Mouse (Mus musculus): Measurements from ENCODE around the gene St5. TPM values are rescaled to one million over a fixed set of nuclear protein-coding genes. Genes with fewer than 3 reads are reported as not detected.

Gene St5
- polyA plus RNA-seq, 1 experiment: 35.8 TPM

DNA sequence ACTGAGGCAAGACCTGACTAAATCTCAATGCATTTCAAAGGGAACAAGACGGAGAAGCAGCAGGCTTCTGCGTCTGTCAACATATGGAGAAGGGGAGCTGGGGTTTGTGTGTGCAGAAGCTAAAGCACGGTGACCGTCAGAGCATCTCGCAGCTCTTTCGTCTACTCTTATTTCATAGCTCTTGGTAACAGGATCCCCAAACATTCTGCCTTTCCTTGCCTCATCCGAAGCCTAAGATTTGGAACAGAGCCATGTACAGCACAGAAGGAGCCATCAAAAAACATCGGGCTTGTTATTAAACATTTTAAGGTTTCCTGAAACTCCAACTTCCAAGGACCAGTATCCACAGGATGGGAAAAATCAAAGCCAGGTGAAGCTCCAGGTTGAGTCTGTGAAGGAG, 62.3 kb downstream of the St5 start:
- no peak for DNase-seq (ENCODE audit: low read depth)

DNA sequence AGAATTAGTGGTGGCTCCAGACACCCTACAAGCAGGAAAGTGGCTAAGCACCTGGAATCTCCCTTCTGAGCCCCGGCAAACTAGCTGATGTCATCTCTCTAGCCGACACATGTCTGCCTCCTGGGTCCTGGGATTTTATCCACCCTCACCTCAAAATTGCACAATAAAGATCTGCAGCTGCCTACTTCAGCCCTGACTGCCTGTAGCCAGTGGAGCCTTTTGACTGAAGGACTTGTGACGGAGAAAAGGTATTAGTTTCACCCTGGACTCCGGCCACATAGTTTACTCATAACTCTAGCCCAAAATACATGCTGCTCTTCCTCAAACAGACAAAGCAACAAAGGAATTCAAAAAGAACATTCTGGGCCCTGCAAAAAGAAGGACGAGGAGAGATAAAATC, 66.0 kb downstream of the St5 start:
- DNase-seq (ENCODE audit: low read depth): no peak

DNA sequence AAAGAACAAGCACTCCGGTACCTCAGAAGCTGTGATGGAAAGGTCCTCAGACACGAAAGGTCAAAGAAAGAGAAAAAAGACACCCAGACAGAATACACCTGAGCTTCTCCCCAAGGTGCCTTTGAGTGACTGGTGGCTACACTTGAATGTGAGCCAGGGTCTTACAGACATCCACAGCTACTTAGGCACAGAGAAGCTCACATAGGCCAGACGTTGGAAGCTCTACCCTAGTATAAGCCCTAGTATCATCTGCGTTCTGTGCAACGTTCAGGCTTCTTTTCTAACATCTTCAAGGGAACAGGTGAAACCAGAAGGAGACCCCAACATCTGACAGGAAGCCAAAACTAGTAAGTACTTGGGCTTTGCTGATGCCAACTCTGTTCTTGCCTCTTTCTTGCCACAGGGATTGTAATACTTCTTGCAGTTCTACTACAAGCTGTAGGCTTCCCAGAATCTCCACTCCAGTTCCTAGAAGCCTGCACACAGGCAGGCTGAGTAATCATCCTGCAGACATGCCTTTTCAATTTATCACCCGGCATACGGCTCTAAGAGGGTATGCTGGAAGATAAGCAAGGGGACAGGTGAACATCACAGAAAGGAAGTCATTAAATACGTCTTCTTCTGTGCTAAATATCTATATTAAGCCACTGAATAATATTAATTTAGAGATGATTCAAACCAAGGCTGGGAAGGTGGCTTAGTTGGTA, 67.2 kb downstream of the St5 start:
- DNase-seq (ENCODE audit: low read depth): no peak

DNA sequence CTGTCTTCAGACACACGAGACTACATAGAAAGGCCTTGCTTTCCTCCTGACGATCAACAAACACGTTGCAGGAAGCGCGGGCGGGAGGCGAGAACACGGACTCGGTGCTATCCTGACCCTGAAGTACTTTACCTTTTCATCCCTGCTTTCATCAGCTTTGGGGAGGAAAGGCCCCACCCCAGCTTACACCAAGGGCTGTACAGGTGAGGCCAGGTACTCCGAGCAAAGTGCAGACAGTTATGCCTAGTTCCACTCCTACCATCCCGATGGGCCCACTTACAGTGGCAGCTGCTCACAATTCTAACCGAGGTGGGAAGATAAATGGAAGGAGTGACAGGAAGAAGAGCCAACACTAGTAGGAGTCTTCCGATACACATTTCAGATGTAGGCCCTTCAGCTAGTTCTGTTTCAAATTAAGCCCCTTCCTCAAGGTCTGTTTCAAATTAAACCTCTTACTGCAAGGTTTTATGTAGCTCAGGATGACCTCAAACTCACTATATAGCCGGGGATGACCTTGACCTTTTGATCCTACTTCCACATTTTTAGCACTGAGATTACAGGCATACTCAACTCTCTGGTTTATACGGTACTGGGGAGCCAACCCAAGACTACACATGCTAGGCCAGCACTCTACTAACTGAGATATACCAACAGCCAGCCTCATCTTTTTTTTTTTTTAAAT, 69.9 kb downstream of the St5 start:
- no peak for DNase-seq (ENCODE audit: low read depth)

DNA sequence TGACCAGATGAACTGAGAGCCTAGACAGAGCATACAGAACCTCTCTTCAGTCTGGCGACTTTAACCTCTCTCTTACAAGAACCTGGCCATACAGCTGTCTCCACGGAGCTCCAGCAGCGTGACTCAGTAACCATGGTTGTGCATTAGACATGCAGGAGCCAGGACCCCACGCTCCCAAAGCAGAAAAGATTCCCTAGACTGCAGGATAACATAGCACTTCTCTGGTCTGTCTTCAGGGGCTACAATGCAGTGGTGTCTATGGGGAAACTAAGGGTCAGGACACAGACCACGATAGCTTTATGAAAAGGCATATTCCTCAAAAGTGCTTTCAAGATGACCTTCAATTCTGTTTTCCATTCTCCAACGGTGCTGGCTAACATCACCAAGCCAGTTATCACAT, 72.1 kb downstream of the St5 start:
- DNase-seq (ENCODE audit: low read depth): no peak

DNA sequence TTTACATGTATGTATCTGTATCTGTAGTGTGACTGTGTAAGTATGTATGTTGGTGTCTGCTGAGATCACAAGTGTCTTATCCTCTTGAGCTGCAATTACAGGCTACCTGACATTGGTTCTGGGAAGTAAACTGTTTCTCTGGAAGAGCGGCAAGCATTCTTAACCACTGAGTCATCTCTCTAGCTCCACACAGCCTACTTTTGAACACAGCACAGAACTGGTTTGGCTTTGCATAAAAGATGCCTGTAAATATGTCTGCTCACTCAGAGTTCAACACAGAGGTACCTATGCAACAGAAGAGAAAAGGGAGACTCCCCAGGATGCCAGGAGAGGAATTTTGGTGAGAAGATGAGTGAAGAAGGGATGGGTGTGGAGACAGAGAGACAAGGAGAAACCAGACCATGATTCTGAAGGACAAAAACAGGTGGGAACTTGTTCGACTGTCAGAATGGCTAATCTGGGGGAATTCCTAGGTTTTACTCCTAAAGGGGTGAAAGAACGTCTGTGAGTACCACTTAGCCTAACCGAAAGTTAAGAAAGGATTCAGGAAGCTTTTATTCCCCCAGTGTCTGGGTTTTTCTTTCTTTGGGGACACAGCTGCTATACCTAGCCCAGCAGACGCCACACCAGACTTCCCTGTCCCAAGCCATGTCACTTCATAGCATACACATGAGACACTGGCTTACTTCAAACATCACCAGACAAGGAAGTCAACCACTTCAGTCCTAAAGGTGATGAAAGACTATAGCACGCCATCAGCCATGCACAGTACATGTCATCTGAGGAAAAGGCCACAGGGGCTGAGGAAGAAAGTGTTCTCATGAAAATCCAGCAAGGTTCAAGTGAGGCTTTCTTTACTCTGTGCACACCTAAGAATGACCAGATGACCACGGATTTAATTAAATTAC, 73.3 kb downstream of the St5 start:
- no peak for DNase-seq (ENCODE audit: low read depth)

DNA sequence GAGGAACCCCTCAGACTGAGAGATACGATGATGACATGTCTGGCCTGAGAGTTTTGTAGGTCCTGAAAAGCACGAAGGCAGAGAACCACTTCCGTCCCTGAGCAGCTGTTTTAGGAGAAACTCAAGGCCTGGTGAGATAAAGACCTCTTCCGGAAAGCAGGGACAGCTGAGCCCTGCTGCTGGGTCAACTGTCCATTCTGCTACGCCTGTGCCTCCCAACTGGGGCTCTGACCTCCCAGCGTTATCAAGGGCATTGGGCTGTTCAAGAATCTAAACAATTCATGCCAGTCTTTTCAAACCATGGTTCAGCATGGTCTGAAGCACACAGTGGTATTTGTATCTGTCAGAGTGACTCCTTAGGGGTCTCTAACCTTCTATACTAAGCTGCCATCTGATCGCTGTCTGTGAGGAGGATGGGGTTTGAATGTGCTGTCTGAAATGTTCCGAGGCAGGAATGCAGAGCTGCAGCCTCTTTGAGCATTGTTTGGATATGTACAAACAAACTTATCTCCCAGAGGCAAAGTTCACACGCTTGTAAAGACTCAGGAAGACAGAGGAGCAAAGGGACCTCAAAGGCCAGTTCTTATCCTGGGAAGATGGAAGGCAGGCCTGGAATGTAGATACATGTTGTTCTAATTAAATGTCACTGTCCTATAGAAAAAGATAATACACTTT, 74.3 kb downstream of the St5 start:
- DNase-seq (ENCODE audit: low read depth): no peak

DNA sequence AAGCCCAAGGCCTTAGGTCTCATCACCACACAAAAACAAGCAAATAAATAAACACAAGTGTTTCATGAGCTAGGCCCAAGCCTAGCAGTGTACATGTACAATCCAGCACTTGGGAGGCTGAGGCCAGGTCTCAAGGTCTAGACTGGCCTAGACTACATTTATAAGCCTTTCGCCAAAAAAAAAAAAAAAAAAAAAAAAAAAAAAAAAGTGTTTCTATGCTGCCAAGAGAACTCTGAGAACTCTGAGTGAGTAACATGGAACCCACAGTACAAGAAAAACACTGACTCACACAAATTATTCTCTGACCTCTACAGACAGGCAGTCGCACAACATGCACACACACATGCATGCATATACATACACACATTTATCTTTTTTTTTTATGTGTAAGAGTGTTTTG, 75.6 kb downstream of the St5 start:
- DNase-seq (ENCODE audit: low read depth): no peak

DNA sequence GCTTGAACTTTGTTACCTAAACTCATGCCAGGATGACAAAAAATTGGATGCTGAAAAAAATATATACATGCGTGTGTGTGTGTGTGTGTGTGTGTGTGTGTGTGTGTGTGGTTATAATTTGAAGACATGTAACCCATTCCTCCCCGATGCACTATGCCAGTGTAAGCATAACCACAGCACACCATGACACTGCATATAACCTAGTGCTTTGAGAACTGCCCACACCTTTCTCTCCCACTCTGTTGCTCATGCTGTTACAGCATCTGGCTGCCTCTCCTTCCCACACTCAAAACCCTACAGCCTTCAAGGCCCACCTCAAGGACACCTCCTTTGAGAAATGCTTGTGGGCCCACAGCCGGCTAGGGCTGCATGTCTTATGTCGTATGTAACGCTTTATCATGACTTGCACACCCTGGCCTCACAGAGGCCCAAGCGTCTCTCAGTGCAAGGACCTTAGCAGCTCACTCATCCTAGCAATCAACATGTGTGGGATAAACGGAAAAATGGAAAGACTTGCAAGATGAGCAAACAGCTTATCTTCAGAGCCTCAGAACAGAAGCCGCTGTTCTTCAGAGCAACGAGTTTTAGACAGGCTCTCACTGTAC, 81.1 kb downstream of the St5 start:
- no peak for DNase-seq (ENCODE audit: low read depth)

DNA sequence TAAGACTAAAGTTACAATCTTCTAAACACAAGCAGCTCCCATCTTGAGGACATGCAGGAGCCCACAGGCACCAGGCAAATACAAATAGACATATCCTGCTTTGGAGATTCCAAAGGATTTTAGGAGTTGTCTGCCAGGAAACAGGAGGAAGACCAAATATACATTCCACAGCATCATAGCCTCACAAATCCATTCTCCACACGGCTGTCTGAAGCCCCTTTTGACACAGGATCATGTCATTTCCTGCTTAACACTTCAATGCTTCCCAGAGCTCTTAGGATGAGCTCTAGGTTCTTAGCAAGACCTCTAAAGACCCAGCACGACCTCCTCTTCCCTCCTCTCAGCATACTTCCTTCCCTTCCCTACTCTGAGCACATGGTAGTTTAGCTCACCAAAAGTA, 82.4 kb downstream of the St5 start:
- DNase-seq (ENCODE audit: low read depth): no peak

DNA sequence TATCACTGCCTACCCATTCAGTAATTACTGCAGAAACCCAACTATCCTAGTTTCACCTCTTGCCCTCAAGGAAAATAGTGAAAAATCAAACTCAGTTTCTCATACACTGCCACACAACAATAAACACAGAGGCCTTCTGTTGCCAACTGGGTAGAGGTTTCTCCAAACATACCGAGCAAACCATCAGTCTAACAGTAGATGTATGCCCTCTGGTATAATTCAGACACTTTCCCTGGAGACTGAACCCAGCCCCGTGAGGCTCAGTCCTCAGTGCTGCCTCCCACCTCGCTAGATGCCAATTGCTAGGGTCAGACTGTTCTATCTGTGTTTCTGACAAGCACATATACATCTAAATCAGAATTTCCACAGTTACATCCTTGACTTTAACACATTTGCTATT, 83.1 kb downstream of the St5 start:
- no peak for DNase-seq (ENCODE audit: low read depth)

DNA sequence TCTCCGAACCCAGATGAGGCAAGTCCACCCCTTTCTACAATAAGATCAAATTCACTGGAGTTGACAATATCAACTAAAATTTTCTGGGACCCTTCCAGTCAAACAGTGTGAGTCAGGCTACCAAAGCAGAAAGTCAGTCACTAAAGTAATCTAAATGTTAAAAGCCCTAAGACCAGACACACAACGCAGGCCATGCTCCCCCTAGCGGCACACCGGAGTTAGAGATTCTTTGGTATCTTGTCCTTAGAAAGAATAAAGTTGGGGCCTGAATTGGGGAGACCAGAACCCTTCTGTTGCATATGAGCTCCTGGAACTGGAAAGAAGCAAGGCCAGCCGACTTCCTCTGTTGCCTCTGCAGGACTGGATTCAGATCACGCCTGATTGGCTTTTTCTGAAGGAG, 84.7 kb downstream of the St5 start:
- no peak for DNase-seq (ENCODE audit: low read depth)

DNA sequence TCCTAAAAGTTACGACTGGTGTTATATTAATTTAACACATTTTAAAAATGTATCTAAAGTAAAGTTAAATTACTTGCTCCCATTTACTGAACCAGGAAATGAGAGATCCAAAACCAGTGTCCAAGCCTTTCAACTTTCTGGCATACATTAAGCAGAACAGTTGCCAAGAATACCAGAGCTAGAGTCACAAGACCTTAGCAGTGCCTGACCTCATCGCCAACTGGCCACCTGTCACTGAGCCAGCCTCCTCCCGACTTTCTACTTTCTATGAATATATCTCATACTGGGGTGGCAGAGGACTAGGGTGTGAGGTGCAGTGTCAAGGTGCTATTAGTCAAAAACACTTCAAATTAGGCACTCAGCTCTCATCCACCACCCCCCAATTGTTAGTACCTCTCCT, 85.6 kb downstream of the St5 start:
- no peak for DNase-seq (ENCODE audit: low read depth)

DNA sequence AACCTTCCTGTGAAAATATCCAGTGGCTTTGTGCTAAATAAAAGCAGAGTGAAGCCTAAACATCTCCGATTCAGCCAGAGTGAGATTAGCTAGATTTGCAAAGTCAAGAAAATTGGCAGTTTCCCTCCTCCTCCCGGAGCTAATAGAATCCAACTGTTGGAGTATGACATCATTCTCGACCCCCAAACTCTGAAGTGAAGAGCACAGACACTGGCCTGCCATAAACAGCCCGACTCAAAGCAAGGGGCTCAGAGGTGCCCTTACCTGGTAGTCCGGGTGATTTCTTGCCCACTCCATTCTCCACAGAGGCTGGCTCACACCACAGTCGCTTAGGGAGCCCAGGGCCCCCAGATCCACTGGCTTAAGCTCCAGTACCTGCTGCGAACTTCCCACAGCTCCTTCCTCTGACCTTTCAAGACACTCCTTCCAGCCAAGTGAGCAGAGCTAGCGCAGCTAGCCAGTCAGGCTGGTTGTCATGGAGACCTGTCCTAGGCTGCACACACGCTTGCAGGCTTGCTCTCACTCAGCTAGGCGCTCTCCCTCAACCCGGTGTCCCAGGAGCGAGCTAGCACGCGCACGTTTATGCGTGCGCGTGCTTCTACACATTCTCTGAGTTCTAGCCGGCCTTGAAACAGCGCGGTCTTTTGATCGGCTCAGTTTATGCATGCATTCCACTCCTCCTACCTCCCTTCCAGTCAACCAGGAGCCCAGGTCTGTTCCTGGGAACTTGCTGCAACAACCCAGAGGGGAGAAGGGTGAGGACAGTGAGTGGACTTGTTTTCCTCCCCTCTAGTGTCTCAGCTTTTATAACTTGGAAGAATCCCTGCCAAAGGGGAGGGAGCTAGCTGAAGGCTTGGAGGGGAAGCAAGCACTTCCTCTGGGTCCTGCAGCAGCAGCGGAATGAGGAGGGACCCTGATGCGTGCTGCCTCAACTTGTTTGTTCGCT, 87.1 kb downstream of the St5 start:
- DNase-seq (ENCODE audit: low read depth): no peak

DNA sequence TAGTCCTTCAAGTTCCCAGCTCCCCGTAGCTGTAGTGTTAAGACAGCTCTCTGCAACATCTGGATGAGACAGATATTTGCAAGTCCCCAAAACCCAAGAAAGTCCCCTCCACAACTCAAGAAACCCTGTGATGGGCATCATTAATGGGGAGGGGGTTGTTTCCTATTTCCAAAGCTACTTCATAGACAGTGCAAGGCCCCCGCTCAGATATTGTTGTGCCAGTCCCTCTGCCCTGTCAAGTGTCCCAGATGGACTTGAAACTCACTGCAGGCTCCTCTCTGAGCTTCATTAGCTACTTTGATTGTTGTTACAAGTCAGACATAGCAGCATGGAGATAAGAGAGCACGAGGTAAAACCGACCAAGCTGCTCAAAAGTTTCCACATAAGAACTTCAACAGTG, 87.8 kb downstream of the St5 start:
- no peak for DNase-seq (ENCODE audit: low read depth)

DNA sequence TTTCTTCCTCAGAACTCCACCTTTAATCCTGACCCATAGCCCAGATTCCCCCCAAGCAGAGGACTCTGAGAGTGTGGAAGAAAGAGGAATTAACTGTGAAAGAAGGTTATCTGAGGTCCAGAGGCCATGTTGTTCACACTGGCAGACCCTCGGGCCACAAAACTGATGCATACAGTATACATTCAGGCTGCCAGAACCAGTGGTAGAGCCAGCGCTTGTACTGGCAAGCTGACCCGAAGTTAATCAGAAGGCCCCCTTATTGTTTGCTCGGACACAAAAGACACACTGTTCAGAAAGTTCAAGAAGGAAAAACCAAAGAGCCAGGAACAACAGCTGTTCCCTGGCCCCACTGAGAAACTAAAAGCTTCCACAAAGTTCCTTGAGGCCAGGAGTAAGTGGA, 88.5 kb downstream of the St5 start:
- no peak for DNase-seq (ENCODE audit: low read depth)

DNA sequence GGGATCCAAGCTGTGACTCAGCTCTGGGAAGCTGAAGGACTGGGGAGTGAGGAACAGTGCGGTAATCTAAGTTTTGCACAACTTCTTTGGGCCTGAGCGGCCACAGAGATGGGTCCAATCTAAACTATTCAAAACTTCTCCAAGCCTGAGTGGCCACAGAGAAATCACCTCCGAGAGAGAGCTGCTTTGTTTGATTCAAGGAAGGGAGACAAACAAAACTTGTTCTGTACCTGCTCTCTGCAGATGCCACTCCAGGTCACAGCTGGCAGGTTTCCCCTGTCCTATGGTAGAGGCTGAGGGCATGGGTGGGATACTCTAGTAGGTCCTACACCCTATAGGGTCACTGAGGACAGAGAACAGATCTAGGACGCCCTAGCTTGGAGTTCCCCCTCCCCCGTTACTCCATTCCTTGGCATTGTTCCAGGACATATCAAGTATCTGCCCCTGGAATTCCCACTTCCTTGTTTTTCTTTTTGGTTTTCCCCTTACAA, 89.8 kb downstream of the St5 start:
- DNase-seq (ENCODE audit: low read depth): no peak

DNA sequence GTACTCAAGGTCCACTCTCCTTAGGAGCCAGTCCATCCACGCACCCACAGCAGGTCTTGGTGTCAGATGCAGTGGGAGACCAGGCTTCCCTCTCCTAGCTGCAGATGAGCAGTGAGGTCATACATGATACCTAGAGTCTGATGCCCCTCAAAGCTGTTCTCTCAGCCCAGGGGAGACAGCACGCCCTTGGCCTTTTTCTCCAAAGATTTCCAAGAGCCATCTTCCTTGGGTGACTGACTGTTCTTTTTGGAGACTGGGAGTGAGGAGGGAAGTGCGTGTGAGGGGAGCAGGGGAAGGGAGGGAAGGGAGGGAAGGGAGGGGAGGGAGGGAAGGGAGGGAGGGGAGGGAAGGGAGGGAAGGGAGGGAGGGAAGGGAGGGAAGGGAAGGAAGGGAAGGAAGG, 90.4 kb downstream of the St5 start:
- no peak for DNase-seq (ENCODE audit: low read depth)

DNA sequence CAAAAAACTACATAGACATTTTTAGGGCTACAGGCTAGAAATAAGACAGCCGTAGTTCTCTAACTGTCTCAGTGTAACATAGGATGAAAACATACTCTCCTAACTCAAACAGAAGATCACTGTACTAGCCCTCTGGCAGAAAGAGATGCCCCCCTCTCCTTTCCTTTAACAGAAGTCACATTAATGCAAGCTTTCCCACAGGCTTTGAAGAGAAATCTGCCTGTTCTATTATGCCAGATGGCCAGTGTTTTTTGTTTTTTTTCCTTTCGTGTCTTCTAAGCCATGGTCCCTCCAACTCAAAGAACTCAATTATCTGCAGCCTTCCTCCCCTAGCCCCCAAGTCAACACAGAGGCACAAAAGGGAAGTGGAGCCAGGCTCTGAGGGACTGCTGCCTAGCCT, 90.9 kb downstream of the St5 start:
- DNase-seq (ENCODE audit: low read depth): no peak

DNA sequence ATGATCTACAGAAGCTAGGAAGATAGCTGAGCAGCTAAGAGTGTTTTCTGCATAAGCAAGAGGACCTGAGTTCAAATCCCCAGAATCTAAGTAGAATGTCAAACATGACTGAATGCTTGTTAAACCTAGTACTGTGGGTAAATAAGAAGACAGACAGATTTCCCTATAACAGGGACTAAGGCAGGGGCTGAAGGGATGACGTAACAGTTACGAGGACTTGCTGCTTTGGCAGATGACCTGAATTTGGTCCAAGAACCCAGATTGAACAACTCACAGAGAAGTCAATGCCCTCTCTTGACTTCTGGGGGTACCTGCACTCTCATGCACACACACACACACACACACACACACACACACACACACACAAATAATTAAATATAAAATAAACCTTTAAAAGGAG, 93.1 kb downstream of the St5 start:
- DNase-seq (ENCODE audit: low read depth): no peak

All from gonadal fat pad, adult 2 months (tissue).